Mouse (Mus musculus) small intestine, adult 2 months (tissue): ENCODE measurements around the gene Sectm1a.

Experiments
- CTCF ChIP-seq: fragments of 200-500 bp; IDR thresholded peaks from 2 replicates; pipeline ENCODE4 v1.5.1; 2012; ENCODE audit warnings: low read depth, mild to moderate bottlenecking, control low read depth, inconsistent platforms, low read length, moderate library complexity, mixed read lengths; ENCODE audit not compliant: insufficient replicate concordance, insufficient read length; ENCODE audit errors: extremely low read depth
- POLR2A ChIP-seq: fragments of 200-500 bp; IDR thresholded peaks from 2 replicates; pipeline ENCODE4 v1.6.1; 2012; ENCODE audit warnings: low read depth, mild to moderate bottlenecking, control low read depth, inconsistent platforms, low read length, moderate library complexity

DNA sequence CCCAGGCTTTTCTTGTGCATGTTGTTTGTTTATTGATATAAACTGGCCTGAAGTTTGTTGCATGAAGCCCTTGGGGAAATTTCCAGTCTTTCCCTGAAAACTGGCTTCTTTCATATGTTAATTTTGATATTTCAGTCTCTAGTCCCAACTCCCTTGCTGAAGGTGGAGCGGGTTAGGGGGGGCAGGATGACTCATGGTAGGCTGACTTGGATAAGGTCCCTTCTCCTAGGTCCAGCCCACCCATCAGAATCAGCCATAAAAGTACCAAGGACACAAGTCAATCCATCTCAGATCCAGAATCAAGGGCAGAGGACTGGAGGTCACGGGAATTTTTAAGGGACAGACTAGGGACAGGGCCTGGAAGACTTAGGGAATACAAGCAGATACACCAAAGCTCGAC, 30.0 kb upstream of the Sectm1a start:
- TF ChIP-seq CTCF (no peak), POLR2A (no peak)
